In genomic region chr12:111124601-111125260, GRCm38 (mm10) we compare ENCODE assay signal across 24 mouse cellular contexts. TPM values are rescaled to one million over a fixed set of nuclear protein-coding genes. Genes with fewer than 3 reads are reported as not detected.
DNase-seq lines count a peak whose midpoint lies in the region; ATAC-seq and TF ChIP-seq lines count a peak whose summit lies in the region.
"Had no signal": no experiment of that assay in that cellular context is flagged by ENCODE, and none has a peak within 500 bp of the region (broad histone marks: within the 10 kb centered on the region; RNA-seq: fewer than 3 reads in every experiment).

No protein-coding gene starts in this region.

- 76% methylated on average over 14 of the region's 14 CpGs for WGBS in kidney, adult 2 months
- WGBS in forebrain, embryonic 16.5 days, result 66% methylated on average over 14 of the region's 14 CpGs
- 52% methylated on average over 14 of the region's 14 CpGs for WGBS in midbrain, embryonic 15.5 days

- TF ChIP-seq CTCF in kidney, adult 2 months (conservative IDR thresholded peaks at IDR 0.05; ENCODE audit: insufficient read depth, insufficient read length, low read depth, low read length), result no peak

- ATAC-seq in forebrain, embryonic 16.5 days, result no peak
- peak; percentile 62; the same call in 1 of the 2 replicates for ATAC-seq in midbrain, embryonic 15.5 days (replicated peaks)
- ATAC-seq: intestine, postnatal 0 days had no signal

- H3K4me2 ChIP-seq in forebrain, embryonic 16.5 days (ENCODE audit: low read length), result no peak overlapping the region
- H3K4me2 ChIP-seq in midbrain, embryonic 15.5 days, result no peak overlapping the region

- no peaks in the 10 kb centered on the region for H3K27me3 ChIP-seq in kidney, adult 2 months (replicated peaks; ENCODE audit: control insufficient read depth, insufficient read depth, low read length)
- H3K27me3 ChIP-seq in forebrain, embryonic 16.5 days (replicated peaks; ENCODE audit: control insufficient read depth, insufficient read depth, low read length), result no peaks in the 10 kb centered on the region
- H3K27me3 ChIP-seq in midbrain, embryonic 15.5 days (replicated peaks), result no peaks in the 10 kb centered on the region
- H3K27me3 ChIP-seq: CH12.LX had no signal

- H3K4me1 ChIP-seq in kidney, adult 2 months (ENCODE audit: control insufficient read depth, insufficient read depth, low read length), result no peaks in the 10 kb centered on the region
- H3K4me1 ChIP-seq in forebrain, embryonic 16.5 days (replicated peaks; ENCODE audit: control insufficient read depth, insufficient read depth, low read length), result peaks cover 7% of the 10 kb centered on the region; the same call in 1 of the 2 replicates
- peaks cover 13% of the 10 kb centered on the region for H3K4me1 ChIP-seq in midbrain, embryonic 15.5 days
- H3K4me1 ChIP-seq: heart, embryonic 10.5 days had no signal

- no peak overlapping the region for H3K27ac ChIP-seq in kidney, adult 2 months (ENCODE audit: insufficient read depth, low read depth, low read length)
- peak overlapping the region; percentile 17; the same call in 1 of the 2 replicates for H3K27ac ChIP-seq in forebrain, embryonic 16.5 days (ENCODE audit: low read length)
- peak overlapping the region; percentile 35 for H3K27ac ChIP-seq in midbrain, embryonic 15.5 days
- H3K27ac ChIP-seq: heart, embryonic 10.5 days; stomach, postnatal 0 days had no signal

- peak; percentile 18 for DNase-seq in embryo, embryonic 10 days (ENCODE audit: low spot score)
- no peak for DNase-seq in embryo, embryonic 10.5 days (ENCODE audit: low spot score)
- DNase-seq in kidney, adult 2 months, result peak; percentile 33
- DNase-seq in kidney, adult 8-10 months, result no peak
- no peak for DNase-seq in heart, adult 18-20 months
- no peak for DNase-seq in MN1 (ENCODE audit: low spot score)
- DNase-seq: cerebellum, adult 11 months; cerebellum, postnatal 25 days; gastrocnemius, postnatal 14 days; heart, postnatal 14 days; liver; lung, adult 18-20 months; lung, postnatal 4 days; right cerebral cortex, postnatal 14 days; thymus, postnatal 14 days had no signal

- H3K4me3 ChIP-seq in kidney, adult 2 months (ENCODE audit: insufficient read depth, low read depth, low read length), result no peak overlapping the region
- no peak overlapping the region for H3K4me3 ChIP-seq in forebrain, embryonic 16.5 days (replicated peaks; ENCODE audit: low read length)
- no peak overlapping the region for H3K4me3 ChIP-seq in midbrain, embryonic 15.5 days
- H3K4me3 ChIP-seq: heart, embryonic 10.5 days had no signal

- no peaks in the 10 kb centered on the region for H3K36me3 ChIP-seq in kidney, adult 2 months (ENCODE audit: control insufficient read depth, insufficient read depth, low read length)
- H3K36me3 ChIP-seq in forebrain, embryonic 16.5 days (ENCODE audit: control insufficient read depth, insufficient read depth), result no peaks in the 10 kb centered on the region
- 0 out of 2 replicates have a peak, but pooled peaks cover 3% of the 10 kb centered on the region for H3K36me3 ChIP-seq in midbrain, embryonic 15.5 days (replicated peaks)

- H3K9me3 ChIP-seq in forebrain, embryonic 16.5 days (ENCODE audit: control insufficient read depth, low read length), result no peaks in the 10 kb centered on the region
- no peaks in the 10 kb centered on the region for H3K9me3 ChIP-seq in midbrain, embryonic 15.5 days

- no peak overlapping the region for H3K9ac ChIP-seq in forebrain, embryonic 16.5 days (replicated peaks; ENCODE audit: low read depth, low read length)
- H3K9ac ChIP-seq in midbrain, embryonic 15.5 days, result no peak overlapping the region

- TF ChIP-seq POLR2A in kidney, adult 2 months (IDR thresholded peaks at IDR 0.05; ENCODE audit: low read depth, low read length), result no peak

RNA-seq across cellular contexts. Expression of gene Traf3, which starts 41.4 kb away (rescaled TPM):
- 11.6 and 12.2 TPM in 2 replicates for polyA plus RNA-seq in kidney, adult 2 months (2012; rRNA removed)
- 14.0 and 15.8 TPM in 2 replicates for polyA plus RNA-seq in forebrain, embryonic 16.5 days (2015; fragmentation: Nextera tagmentation; extraction: Ambion mirVana)
- 20.7 and 20.8 TPM in 2 replicates for polyA plus RNA-seq in midbrain, embryonic 15.5 days (2015; fragmentation: Nextera tagmentation; extraction: Ambion mirVana)
- 10 to 100 TPM; 14.2 to 14.3 TPM for total RNA-seq in heart, adult 18-20 months (2021)

RNA-seq across cellular contexts. Expression of gene 4930595D18Rik, which starts 59.6 kb away (rescaled TPM):
- not detected in 2 replicates for polyA plus RNA-seq in kidney, adult 2 months (2012; rRNA removed)
- polyA plus RNA-seq in forebrain, embryonic 16.5 days (2015; fragmentation: Nextera tagmentation; extraction: Ambion mirVana), result not detected in 2 replicates
- polyA plus RNA-seq in midbrain, embryonic 15.5 days (2015; fragmentation: Nextera tagmentation; extraction: Ambion mirVana), result 0.21 TPM in 1 of 2 replicates, not detected in the other
- not detected for total RNA-seq in heart, adult 18-20 months (2021)
- total RNA-seq: CH12.LX; gastrocnemius, postnatal 14 days; heart, postnatal 14 days; left cerebral cortex, postnatal 25 days; monocyte, adult 5-6 weeks had no signal
- polyA plus RNA-seq: embryonic facial prominence, embryonic 14.5 days; heart, embryonic 10.5 days; intestine, postnatal 0 days; stomach, postnatal 0 days had no signal

Comparison
In these comparisons a context has a peak if more than half of its experiments do, and no peak if none do; other contexts are left out.
1. DNase-seq: peak in embryo, embryonic 10 days (single experiment) and kidney, adult 2 months (single experiment); none in embryo, embryonic 10.5 days (single experiment), kidney, adult 8-10 months (0 of 2), heart, adult 18-20 months (0 of 2) and MN1 (single experiment).